Mouse (Mus musculus) T-helper 1 cell (primary cell): ENCODE measurements at regions not wholly inside any gene's neighbourhood (a gene's known extent, or its start where the extent isn't known, plus 50 kb on each side); places are given as distances from the start of the nearest gene placed in this dataset.

Source experiments
- in situ Hi-C: fragments of 300-600 bp; cut with MboI, MseI; formaldehyde crosslinking; loops from one replicate; pipeline ENCODE4 v1.15.1; 2025; ENCODE audit warnings: high pct_unique_total_duplicates

DNA sequence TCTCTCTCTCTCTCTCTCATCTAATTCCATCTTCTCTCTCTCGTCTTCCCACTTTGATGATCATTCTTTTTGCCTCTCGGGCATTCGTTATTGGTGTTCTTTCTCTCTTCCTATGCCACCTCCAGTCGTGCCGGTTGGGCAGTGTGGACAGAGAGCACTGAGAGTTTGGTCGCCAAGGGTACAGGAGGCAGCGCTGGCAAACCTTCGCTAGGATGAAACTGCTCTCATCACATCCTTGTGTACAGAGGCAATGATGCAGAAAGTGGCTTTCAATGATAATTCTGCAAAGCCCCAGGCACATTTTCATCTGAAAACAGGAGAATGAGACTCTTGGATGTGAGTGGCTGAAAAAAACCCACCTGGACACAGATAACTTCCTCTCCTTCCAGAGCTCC lies 479.4 kb downstream of the Nuf2 start:
- in situ Hi-C loops, result no loop called here

DNA sequence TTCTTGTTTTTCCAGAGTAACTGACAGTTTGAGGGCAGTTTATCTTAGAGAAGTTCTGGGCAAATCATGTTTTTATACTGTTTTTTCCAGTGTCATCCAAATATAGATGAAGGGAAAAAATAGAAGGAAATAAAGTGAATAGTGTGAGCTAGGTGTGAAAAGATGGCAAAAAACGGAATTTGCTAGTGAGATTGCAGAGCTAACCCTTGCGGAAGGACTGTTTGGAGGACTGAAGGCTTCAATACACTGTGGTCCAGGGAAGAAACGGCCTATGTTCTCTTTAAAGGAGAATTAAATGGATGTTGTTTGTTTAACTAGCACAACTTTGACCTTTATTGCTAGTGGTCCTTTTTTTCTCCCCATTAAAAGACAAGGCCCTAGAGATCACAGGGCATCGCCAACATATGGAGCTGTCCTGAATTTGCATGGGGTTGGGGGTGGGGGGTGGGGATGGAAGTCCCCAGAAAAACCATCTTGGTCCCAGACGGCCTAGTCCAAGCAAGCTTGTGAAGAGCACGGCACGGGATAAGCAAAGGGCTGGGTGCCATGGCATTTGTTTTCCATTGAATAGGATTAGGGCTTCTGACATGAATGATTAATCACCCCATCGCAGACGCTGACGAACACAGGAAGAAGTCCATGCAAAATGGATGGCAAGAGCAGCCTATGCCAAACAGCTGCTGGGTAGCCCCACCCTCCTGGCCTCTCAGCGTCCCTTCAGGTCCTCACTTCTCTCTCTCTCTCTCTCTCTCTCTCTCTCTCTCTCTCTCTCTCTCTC lies 480.0 kb downstream of the Nuf2 start:
- in situ Hi-C loops, result no loop called here

DNA sequence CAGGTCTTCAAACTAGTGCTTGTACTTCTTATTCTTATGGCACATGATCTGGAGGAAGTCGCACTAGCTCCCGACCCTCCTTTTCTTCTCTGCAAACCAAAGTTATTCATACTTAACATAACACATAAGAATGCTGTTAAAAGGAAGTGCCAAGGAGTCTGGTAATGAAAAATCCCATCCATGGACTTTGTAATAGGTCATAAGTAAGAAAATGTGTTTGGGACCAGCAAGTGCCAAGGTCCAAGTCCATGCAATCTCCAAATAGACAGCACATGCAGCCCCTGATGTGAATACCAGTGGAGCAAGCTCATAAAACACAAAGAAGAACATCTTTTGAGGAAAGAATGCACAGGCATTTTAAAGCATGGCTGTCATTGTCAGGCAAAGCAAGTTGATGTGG lies 481.4 kb downstream of the Nuf2 start:
- in situ Hi-C loops, result no loop called here

DNA sequence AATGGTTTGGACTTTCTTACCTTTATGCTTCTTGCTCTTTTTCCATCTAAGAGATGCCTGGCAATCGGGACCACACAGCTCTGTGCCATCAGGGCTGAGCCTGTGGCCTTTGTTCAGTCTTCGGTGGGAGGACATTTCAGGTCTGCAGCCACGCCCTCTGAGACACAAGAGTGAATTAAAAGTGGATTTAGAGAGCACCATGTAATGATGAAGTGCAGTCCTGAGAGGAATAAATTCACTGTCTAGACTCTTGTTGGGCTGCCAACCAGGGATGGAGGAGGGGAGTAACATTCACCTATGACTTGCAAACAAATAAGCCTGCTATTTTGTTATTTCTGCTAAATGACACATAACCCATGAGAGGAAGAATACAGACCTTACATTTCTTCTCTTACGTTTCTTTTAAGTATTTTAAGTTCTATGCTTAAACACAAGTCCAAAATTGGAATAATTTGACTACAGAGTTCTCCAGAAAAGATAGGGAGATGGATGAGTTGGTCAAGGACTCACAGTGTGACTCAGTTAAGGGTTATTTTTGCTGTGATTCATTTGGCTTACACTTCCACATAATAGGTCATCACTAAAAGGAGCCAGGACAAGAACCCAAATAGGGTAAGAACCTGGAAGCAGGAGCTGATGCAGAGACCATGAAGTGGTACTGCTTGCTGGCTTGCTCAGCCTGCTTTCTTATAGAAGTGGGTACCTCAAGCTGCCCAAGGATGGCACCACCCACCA lies 484.3 kb downstream of the Nuf2 start:
- in situ Hi-C loops, result no loop called here

DNA sequence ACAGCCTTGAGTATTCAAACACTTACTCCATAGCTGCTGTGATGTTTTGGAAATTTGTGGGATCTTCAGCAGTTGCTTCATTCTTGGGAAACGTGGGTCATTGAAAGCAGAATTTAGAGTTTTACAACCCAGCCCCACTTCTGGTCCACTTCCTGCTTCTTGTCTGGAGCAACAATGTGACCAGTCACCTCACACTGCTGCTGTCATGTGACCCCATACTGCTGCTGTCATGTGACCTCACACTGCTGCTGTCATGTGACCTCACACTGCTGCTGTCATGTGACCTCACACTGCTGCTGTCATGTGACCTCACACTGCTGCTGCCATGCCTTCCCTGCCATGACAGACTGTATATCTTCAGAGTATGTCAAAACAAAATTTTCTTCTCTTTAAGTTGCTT lies 497.7 kb downstream of the Nuf2 start:
- in situ Hi-C loops, result no loop called here

DNA sequence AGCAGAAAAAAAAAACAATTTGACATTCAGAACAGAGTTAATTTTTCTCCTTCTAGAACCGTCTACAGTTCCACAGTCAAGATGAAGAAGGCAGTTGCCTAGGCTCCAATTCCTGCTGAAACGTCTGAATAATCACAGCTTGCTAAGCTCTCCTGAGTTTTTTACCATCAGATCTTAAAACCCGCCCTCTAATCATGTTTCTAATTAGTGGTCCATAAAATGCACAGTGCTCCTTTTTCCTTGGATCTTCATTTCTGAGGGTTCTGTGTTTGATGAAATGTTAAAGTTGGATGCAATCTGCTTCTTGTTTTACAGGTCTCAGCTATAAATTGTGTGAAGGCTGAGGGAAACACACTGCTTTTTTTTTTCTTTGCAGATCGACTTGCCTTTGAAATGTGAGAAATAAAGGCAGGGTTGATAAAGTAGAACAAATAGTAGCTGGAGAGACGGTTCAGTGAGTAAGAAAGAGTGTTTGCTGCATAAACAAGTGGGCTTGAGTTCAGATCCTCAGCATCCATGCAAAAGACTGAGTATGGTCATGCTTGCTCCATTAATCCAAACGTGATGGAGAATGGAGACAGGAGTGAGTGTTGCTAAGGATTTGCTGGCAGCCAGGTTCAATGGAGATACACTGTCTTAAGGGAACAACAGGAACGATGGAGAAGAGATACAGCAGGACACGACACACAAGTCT lies 499.3 kb downstream of the Nuf2 start:
- in situ Hi-C loops, result no loop called here

DNA sequence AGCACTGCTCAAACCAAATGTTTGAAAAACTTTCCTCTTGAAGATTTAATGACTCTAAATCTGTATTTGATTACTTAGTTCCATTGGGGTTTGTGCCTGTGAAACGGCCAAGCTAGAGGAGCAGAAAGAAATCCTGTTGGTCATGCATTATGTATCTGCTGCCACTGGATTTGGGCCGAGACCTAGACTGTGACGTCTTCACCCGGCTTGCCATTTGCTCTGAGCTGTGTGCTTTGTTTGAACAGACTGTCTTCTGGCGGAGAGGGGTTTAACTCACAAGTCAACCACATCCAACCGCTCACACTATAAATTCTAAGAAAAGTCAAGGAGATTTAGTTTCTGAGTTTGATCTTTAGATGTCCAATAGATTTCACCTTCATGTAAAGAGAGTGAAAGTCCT lies 503.6 kb downstream of the Nuf2 start:
- in situ Hi-C loops, result no loop called here

DNA sequence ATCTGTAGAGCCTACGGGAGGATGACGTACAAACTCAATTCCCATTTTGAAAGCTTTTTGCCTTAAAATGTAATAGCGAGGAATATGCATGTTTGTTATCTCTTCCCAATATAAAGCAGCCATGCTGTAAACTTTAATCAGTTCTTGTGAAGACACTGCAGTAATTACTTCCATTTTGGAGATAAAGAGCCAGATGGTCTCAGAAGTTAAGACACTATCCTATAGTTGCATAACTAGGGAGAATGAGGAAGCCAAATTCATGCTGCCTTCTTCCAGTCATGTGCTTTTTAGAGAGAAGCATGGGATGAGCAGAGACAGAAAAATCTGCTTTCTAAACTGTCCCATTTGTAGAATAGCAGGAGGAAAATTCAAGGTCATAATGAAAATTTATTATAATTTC lies 504.0 kb downstream of the Nuf2 start:
- in situ Hi-C loops, result no loop called here

DNA sequence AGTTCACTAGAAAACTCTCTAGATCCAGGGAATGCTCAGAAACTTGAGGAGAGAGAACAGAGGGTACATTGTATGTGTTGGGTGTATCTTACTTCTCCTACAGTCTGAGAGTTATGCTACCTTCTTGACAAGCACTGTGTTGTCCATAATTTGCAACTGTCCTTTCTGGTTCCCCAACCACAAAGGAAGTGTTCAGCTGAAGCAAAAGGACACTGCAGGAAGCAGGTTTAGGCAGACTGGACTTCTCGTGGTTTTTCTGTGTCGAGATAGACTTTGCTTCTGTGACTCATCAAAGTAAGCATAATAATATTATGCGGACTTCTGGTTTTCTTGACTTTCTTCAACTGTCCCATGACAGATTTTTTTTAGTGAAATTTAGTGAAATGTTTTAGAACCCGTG lies 506.7 kb downstream of the Nuf2 start:
- in situ Hi-C loops, result no loop called here

DNA sequence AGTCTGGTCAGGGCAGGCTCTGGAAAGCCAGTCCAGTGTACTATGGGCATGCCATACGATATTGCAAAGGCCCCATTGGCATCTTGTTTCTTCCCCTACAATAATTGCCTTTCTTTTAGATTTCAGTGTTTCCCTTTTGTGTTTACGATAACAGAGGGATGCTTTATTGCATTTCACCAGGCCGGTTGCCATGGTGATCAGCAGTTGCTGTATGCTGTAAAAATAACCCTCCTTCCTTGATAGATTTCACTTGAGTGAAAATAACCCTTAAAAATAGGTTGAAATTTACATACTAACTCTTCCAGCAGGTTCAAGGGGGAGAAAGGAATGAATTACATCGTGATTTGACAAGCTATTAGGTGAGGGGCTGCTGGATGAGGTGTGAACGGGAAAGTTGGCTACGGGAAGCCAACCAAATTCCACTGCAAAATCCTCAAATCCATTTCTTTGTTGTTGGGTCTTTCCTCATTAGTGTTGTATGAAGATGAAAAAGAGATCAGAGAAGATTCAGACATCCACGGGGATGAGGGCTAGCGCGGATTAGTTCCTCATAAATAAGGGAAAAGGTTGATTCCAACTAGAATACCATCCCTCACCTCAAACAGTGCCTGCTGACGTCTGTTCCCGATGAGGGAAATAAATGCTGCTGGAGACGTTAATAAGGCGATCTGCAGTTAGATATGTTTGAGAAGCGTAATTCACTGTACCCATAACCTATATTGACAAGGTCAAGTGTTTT lies 539.6 kb downstream of the Nuf2 start:
- in situ Hi-C loops, result no loop called here

DNA sequence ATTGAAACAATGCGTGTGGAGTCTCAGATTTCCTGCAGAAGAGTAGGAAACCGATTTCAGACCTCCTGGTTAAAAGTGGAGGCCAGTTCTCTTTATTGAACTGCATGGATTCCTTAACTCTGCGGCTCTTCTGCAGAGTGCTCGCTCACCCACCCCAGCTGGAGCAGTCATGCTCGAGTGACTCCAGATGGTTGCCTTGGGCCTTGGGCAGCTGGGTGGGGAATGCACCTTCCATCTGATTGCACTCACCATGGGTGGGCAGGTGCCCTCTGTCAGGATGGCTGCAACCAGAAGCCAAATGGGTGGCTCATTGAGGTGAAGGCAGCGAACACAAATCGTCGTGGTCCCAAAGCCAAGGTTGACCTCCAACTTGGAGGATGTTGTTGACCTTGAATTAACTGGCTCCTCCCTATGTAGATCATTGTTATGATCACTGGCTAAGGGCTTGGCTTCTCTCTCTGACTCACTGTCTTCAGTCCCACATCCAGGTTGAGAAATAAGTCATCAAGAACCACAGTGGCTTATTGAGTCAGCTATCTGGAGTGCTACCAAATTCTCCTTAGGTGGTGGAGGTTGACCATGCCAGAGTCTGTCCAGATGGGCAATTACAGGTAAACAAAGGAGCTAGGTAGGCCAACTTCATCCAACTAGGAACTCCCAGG lies 543.1 kb upstream of the Pbx1 start:
- in situ Hi-C loops, result no loop called here

DNA sequence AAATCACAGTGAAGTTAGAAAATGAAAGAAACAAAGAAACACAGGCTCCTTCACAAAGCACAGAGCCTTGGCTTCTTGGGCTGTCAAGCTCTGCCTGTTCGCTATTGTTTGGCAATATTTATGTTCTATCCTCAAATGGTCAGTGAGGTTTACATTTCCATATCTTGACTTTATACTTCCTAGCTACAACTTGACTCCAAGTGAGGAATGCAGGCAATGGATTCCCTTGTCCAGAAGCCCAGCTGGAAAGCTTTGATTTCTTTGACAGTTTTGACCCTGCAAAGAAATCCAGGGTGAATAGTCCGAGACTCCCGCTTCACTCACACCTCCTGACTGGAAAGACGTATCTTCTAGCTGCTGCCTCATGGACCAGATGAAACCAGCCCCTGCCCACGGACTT lies 537.3 kb upstream of the Pbx1 start:
- in situ Hi-C loops, result loop anchor here (25.0 kb wide), 1 partner anchor 2007 kb away; no protein-coding TSS in a partner anchor

DNA sequence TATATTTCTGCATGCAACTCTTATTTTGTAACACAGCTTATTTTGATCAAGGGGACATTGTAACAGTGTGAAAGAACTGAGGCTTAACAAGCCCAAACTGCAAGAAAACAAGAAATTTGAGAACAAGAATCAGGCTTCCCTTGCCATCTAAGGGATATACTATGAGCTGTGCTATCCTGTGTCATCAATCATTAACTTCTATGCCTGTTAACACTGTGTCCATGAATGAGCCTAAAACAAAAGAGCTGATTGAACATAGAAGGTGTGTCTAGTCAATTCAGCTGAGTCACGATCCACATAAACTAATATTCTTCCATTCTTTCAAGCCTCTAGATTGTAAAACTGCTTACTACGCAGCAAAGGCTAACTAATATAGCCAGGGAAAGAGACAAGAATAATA lies 535.3 kb upstream of the Pbx1 start:
- in situ Hi-C loops, result loop anchor here (25.0 kb wide), 1 partner anchor 2005 kb away; no protein-coding TSS in a partner anchor

DNA sequence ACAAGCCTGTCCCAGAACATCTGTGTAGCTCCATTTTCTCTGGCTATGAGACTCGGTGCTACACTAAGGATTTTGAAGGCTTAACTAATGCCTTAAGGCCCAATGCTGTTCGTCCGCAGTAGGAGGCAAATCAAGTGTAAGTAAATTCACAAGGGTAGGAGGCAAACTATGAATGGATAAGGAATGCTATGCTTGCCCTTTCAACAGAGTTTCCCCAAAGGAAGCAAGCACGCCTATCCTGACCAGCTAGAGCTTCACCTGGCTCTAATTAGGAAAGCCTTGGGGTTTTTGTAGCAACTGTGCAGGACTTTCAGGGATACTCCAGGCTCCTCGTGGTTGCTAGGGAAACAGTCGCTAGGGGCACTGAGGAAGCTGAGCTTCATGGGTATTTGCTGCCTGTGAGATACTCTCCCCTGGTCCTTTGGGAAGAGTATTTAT lies 532.4 kb upstream of the Pbx1 start:
- in situ Hi-C loops, result loop anchor here (25.0 kb wide), 1 partner anchor 2002 kb away; no protein-coding TSS in a partner anchor

DNA sequence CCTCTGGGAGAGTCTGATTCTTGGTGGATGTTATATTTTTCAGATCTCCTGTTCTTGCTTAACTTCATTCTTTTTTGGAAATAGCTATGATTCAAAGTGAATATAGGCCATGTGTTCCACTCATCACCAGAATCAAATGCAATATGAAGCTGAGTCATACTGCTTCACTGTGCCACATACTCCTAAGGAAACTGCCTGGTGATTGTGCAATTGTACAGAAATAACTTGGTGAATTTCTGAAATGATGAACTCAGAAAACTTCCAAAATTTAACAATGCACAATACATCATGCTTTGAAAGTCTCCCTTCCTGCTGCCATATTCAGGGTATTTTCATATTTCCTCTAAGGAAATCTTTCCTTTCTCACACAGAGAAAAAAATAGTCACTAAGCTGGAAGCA lies 518.9 kb upstream of the Pbx1 start:
- in situ Hi-C loops, result loop anchor here (10.0 to 25.0 kb wide), 2 partner anchors 676 to 1989 kb away; no protein-coding TSS in a partner anchor

DNA sequence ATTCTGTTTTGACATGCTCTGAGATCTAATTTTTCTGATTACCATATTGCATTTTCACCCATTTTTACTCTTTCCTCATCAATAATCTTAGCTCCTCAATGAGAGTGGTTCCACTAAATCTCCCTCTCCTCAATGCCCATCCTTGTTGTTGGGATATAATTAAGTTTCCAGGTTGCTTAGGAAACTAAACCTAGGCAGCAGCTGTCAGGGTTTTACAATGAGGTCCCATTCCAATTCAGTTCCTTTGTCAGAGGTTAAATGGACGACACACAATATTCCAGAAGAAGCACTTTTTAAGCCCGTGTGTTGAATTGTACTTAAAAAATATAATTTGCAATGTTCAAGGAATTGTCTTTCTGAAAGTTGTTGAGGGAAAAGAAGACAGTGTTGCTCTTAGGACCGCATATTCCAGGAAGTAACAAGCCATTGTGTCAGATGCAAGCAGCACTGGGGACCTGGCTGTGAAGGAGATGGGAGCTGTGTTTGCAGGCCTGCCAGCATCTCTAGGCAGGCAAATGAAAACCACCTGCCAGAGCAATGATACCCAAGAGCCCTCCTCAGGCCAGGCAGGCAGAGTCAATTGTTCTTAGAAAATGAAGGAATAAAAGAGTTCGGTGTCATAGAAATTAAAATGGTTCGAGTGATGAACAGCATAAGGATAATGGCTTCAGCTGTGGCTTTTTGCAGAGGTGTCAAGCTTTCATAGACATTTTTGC lies 492.2 kb upstream of the Pbx1 start:
- in situ Hi-C loops, result no loop called here

DNA sequence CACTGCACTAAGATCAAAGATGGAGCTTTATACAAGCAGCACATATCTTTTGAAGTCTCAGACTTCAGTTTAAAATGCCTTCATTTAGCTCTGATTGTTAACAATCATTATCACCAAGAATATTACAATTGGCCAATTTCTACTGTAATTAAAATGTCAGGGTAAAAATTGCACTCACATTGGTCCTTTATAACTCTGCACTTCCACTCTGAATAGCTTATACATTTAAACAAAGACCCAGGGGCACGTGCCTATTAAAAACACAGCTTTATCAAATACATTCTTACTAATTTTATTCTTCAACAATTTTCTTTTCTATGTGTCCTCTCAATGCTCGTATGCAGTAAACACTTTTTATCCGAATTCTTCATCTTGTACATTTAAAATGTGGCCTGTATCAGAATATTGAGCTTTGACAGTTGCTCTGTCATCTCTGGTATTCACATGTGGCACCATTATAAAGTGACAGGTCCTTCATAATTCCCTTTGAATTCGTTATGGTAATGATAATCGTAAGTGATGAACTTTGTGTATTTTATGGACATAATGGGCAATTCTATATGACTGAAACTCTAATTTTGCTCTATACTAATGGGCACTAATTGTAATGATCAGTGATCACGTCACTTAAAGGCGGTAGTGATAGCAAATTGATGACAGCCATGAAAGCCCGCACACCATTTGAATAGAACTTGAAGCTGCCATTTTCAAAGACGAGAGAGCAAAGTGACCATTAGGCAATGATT lies 486.4 kb upstream of the Pbx1 start:
- in situ Hi-C loops, result no loop called here

DNA sequence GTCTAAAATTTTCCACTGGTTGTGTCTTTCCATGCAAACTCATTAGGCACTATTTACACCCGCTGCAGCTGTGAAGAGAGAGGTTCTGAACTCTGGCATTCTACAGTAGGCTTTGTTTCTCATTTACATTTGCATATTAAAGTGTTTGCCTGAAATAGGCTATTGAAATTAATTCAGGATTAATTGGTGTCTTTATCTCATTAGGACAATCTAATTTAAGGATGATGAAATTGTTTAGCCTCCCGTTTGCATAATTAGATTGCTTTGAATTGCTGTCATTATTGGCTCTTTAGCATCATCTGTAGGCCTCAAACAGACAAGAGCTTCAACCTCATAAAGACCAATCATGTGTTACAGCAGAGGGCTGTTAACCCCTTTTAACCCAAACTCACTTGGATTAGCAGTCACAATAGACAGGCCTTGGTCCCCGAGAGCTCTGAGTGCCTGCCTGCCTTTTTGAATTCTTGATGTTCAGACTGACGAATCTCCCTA lies 476.7 kb upstream of the Pbx1 start:
- in situ Hi-C loops, result no loop called here

DNA sequence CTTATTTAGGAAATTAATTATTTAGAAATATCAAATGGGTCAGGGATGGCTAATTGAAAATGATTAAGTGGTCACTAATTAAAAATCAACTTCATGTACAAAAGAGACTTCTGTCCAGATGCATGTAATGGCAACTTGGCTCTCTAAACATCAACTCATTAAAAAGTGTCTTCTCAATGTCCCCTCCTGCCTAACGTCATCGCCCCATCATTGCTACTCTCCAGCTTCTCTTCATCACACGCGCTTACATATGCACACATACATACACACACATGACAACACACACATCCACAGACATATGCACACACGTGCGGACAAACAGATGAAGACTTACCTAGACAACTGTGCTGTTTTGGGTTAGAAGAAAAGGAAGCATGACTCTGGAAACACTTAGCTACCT lies 476.1 kb upstream of the Pbx1 start:
- in situ Hi-C loops, result no loop called here

DNA sequence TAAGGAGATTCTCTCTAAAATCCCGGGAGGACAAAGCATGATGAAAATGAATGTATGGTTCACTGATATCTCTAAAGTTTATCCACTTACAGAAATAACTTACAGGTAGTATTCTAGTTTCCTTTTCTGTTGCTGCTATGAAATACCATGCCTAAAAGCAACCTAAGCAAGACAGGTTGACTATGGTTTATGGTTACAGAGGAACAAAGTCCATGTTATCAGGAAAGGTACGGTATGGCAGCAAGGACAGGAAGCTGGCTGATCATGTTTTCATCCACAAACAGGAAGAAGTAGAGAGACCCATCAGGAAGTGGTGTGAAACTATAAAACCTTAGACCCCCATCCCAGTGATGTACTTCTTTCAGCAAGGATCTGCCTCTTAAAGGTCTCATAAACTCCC lies 466.4 kb upstream of the Pbx1 start:
- in situ Hi-C loops, result no loop called here
